Comparison of ENCODE assay signal across 8 mouse cellular contexts in the genomic region with DNA sequence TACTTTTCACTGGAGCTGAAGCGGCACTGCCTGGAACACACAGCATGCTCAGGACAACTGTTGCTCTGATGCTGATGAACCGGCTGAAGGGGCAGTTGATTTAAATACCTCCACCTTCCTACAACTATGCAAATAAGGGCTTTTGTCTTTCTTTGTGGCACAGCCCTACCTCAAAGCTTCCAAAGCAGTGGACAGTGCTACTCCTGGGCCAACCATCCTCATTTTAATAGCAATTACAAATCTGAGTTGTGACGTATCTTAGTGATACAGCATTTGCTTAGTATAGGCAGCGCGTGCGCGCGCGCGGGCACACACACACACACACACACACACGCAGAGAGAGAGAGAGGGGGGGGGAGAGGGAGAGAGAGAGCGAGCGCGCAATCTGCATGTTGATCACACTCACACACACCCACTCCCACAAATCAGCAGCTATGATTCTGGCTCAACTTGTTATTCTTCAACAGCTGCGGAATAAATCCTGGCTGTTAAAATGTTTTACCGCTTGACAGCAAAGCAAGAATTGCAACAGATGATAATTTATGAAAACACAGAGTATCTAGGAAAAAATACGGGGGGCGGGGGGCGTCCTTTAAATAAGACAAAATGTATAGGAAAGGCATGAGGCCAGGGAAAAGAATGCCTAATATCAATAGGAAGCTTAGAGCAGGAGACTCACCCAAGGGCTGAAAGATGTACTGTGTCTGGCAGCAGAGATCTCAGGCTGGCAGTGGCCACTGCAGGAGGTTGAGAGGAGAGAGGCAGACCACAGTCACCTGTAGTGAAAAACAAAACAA. TPM values are rescaled to one million over a fixed set of nuclear protein-coding genes. Genes with fewer than 3 reads are reported as not detected.
DNase-seq lines count a peak whose midpoint lies in the region; ATAC-seq and TF ChIP-seq lines count a peak whose summit lies in the region.

No protein-coding gene starts in this region.

- H3K4me3 ChIP-seq in ES-Bruce4 (ENCODE audit: low read depth, low read length), result peak overlapping the region; percentile 14; the same call in 1 of the 2 replicates
- H3K4me3 ChIP-seq in neural tube, embryonic 11.5 days (ENCODE audit: low read depth, low read length), result peak overlapping the region; percentile 33

- no peaks in the 10 kb centered on the region for H3K36me3 ChIP-seq in ES-Bruce4 (ENCODE audit: control insufficient read depth, insufficient read depth, low read length, poor library complexity, severe bottlenecking)
- no peaks in the 10 kb centered on the region for H3K36me3 ChIP-seq in neural tube, embryonic 11.5 days (ENCODE audit: control insufficient read depth, insufficient read depth, low read length)

- TF ChIP-seq POLR2A in ES-Bruce4 (IDR thresholded peaks at IDR 0.05; ENCODE audit: insufficient read depth, low read length), result no peak

- no peak overlapping the region for H3K9ac ChIP-seq in ES-Bruce4 (ENCODE audit: low read depth, poor library complexity, severe bottlenecking)
- H3K9ac ChIP-seq in neural tube, embryonic 11.5 days (ENCODE audit: low read length), result no peak overlapping the region

- no peaks in the 10 kb centered on the region for H3K9me3 ChIP-seq in ES-Bruce4 (replicated peaks; ENCODE audit: control insufficient read depth, insufficient read depth, low read length, poor library complexity, severe bottlenecking)
- no peaks in the 10 kb centered on the region for H3K9me3 ChIP-seq in neural tube, embryonic 11.5 days (ENCODE audit: control insufficient read depth, low read length)

- peak; percentile 58 for DNase-seq in ZHBTc4 (ENCODE audit: low read depth, low spot score)
- DNase-seq in frontal cortex, postnatal 10 days (ENCODE audit: low spot score in 2 of 2), result peak; percentile 14 to 17
- peak; percentile 20 to 39 for DNase-seq in left cerebral cortex, postnatal 10 days (ENCODE audit: extremely low spot score in 1 of 2, low spot score in 2 of 2)
- peak; percentile 67 for DNase-seq in neural tube, embryonic 11.5 days (ENCODE audit: low spot score)
- no peak for DNase-seq in gastrocnemius, adult 18-20 months (ENCODE audit: low spot score)
- DNase-seq in lung, postnatal 4 days, result no peak
- DNase-seq in adrenal gland, postnatal 25 days, result no peak

- no peak overlapping the region for H3K27ac ChIP-seq in ES-Bruce4 (ENCODE audit: insufficient read depth, low read length)
- H3K27ac ChIP-seq in neural tube, embryonic 11.5 days (ENCODE audit: low read depth, low read length), result no peak overlapping the region

- peak; percentile 82 for ATAC-seq in neural tube, embryonic 11.5 days (ENCODE audit: insufficient read depth, low FRiP score, low TSS enrichment)

- peak overlapping the region; percentile 37 for H3K4me2 ChIP-seq in neural tube, embryonic 11.5 days (ENCODE audit: low read depth)

- TF ChIP-seq EP300 in ES-Bruce4 (IDR thresholded peaks at IDR 0.05; ENCODE audit: insufficient read depth, low read depth, low read length), result 0 out of 2 replicates have a peak, but pooled peaks have one; percentile 4

- peaks cover 4% of the 10 kb centered on the region for H3K4me1 ChIP-seq in ES-Bruce4 (ENCODE audit: control insufficient read depth, insufficient read depth, low read length)
- no peaks in the 10 kb centered on the region for H3K4me1 ChIP-seq in neural tube, embryonic 11.5 days (ENCODE audit: control insufficient read depth, insufficient read depth, low read length)

- H3K27me3 ChIP-seq in ES-Bruce4 (ENCODE audit: control insufficient read depth, insufficient read depth, low read length, poor library complexity, severe bottlenecking), result no peaks in the 10 kb centered on the region; the same call in 1 of the 2 replicates
- H3K27me3 ChIP-seq in neural tube, embryonic 11.5 days (ENCODE audit: control insufficient read depth, insufficient read depth, low read length), result no peaks in the 10 kb centered on the region

- WGBS in neural tube, embryonic 11.5 days, result under 1% methylated on average over 19 of the region's 19 CpGs

- TF ChIP-seq CTCF in ES-Bruce4 (IDR thresholded peaks at IDR 0.05; ENCODE audit: low read depth, low read length), result no peak

- intact Hi-C loops in left cerebral cortex, postnatal 10 days (cut with DNase I), result no loop called here

RNA-seq across cellular contexts. Expression of a gene that starts 1.5 kb away (rescaled TPM):
- 1.5 and 2.0 TPM in 2 replicates for polyA plus RNA-seq in ES-Bruce4 (2011; ENCODE audit: insufficient read depth, insufficient read length, low read depth, missing spikeins)
- 10 to 100 TPM; 21.0 to 26.1 TPM for total RNA-seq in left cerebral cortex, postnatal 10 days (2021)
- 19.5 and 22.8 TPM in 2 replicates for polyA plus RNA-seq in neural tube, embryonic 11.5 days (2014; fragmentation: Nextera tagmentation; extraction: Ambion mirVana)
- total RNA-seq in gastrocnemius, adult 18-20 months (2021), result under 1 TPM; 0.38 to 0.66 TPM
- total RNA-seq in adrenal gland, postnatal 25 days (2021), result 7.4 and 11.7 TPM in 2 replicates

RNA-seq across cellular contexts. Expression of a gene that starts 7.7 kb away (rescaled TPM):
- polyA plus RNA-seq in ES-Bruce4 (2011; ENCODE audit: insufficient read depth, insufficient read length, low read depth, missing spikeins), result not detected in 2 replicates
- total RNA-seq in left cerebral cortex, postnatal 10 days (2021), result not detected
- polyA plus RNA-seq in neural tube, embryonic 11.5 days (2014; fragmentation: Nextera tagmentation; extraction: Ambion mirVana), result 0.08 TPM in 1 of 2 replicates, not detected in the other
- total RNA-seq in gastrocnemius, adult 18-20 months (2021), result not detected
- total RNA-seq in adrenal gland, postnatal 25 days (2021), result not detected in 2 replicates

RNA-seq across cellular contexts. Expression of a gene that starts 18.4 kb away (rescaled TPM):
- polyA plus RNA-seq in ES-Bruce4 (2011; ENCODE audit: insufficient read depth, insufficient read length, low read depth, missing spikeins), result not detected in 2 replicates
- total RNA-seq in left cerebral cortex, postnatal 10 days (2021), result not detected
- polyA plus RNA-seq in neural tube, embryonic 11.5 days (2014; fragmentation: Nextera tagmentation; extraction: Ambion mirVana), result not detected in 2 replicates
- not detected for total RNA-seq in gastrocnemius, adult 18-20 months (2021)
- not detected in 2 replicates for total RNA-seq in adrenal gland, postnatal 25 days (2021)

RNA-seq across cellular contexts. Expression of a gene that starts 27.4 kb away (rescaled TPM):
- not detected in 2 replicates for polyA plus RNA-seq in ES-Bruce4 (2011; ENCODE audit: insufficient read depth, insufficient read length, low read depth, missing spikeins)
- total RNA-seq in left cerebral cortex, postnatal 10 days (2021), result not detected
- polyA plus RNA-seq in neural tube, embryonic 11.5 days (2014; fragmentation: Nextera tagmentation; extraction: Ambion mirVana), result not detected in 2 replicates
- total RNA-seq in gastrocnemius, adult 18-20 months (2021), result not detected
- total RNA-seq in adrenal gland, postnatal 25 days (2021), result not detected in 2 replicates

RNA-seq across cellular contexts. Expression of a gene that starts 42.2 kb away (rescaled TPM):
- not detected in 2 replicates for polyA plus RNA-seq in ES-Bruce4 (2011; ENCODE audit: insufficient read depth, insufficient read length, low read depth, missing spikeins)
- total RNA-seq in left cerebral cortex, postnatal 10 days (2021), result not detected
- polyA plus RNA-seq in neural tube, embryonic 11.5 days (2014; fragmentation: Nextera tagmentation; extraction: Ambion mirVana), result not detected in 2 replicates
- total RNA-seq in gastrocnemius, adult 18-20 months (2021), result not detected
- total RNA-seq in adrenal gland, postnatal 25 days (2021), result not detected in 2 replicates

Comparison
In these comparisons a context has a peak if more than half of its experiments do, and no peak if none do; other contexts are left out.
1. DNase-seq: peak in ZHBTc4 (single experiment), frontal cortex, postnatal 10 days (2 of 2), left cerebral cortex, postnatal 10 days (2 of 2) and neural tube, embryonic 11.5 days (single experiment); none in gastrocnemius, adult 18-20 months (single experiment), lung, postnatal 4 days (0 of 2) and adrenal gland, postnatal 25 days (single experiment).